Mouse (Mus musculus): ENCODE measurements around the gene Mlc1. TPM values are rescaled to one million over a fixed set of nuclear protein-coding genes. Genes with fewer than 3 reads are reported as not detected.

The Mlc1 gene
- polyA plus RNA-seq, 1 experiment from 2014 or later = 33.5 TPM

GRCm38 (mm10) chr15:88951246-88951645, 27.6 kb downstream of the Mlc1 start:
- Histone ChIP-seq H3K36me3 (ENCODE audit: control insufficient read depth, insufficient read depth) (no peaks in the 10 kb centered on the region), H3K4me1 (replicated peaks; ENCODE audit: control insufficient read depth, insufficient read depth, low read length) (peaks cover 8% of the 10 kb centered on the region), H3K4me3 (replicated peaks; ENCODE audit: low read length) (no peak overlapping the region), H3K9ac (replicated peaks; ENCODE audit: low read depth, low read length) (no peak overlapping the region), H3K27me3 (replicated peaks; ENCODE audit: control insufficient read depth, insufficient read depth, low read length) (no peaks in the 10 kb centered on the region), H3K4me2 (ENCODE audit: low read length) (no peak overlapping the region), H3K27ac (ENCODE audit: low read length) (no peak overlapping the region), H3K9me3 (ENCODE audit: control insufficient read depth, low read length) (no peaks in the 10 kb centered on the region)
- no peak for ATAC-seq
- WGBS = 76% methylated on average over 4 of the region's 4 CpGs

GRCm38 (mm10) chr15:88946851-88947250, 32.0 kb downstream of the Mlc1 start:
- H3K36me3 ChIP-seq (ENCODE audit: control insufficient read depth, insufficient read depth) = no peaks in the 10 kb centered on the region
- H3K4me1 ChIP-seq (replicated peaks; ENCODE audit: control insufficient read depth, insufficient read depth, low read length) = no peaks in the 10 kb centered on the region
- H3K27me3 ChIP-seq (replicated peaks; ENCODE audit: control insufficient read depth, insufficient read depth, low read length) = no peaks in the 10 kb centered on the region
- 61% methylated on average over 6 of the region's 6 CpGs for WGBS
- no peaks in the 10 kb centered on the region for H3K9me3 ChIP-seq (ENCODE audit: control insufficient read depth, low read length)
- H3K9ac ChIP-seq (replicated peaks; ENCODE audit: low read depth, low read length) = no peak overlapping the region
- no peak overlapping the region for H3K4me3 ChIP-seq (replicated peaks; ENCODE audit: low read length)
- no peak overlapping the region for H3K4me2 ChIP-seq (ENCODE audit: low read length)
- no peak for ATAC-seq
- H3K27ac ChIP-seq (ENCODE audit: low read length) = no peak overlapping the region

- WGBS = 68% methylated on average over 5 of the region's 5 CpGs
- H3K4me1 ChIP-seq (replicated peaks; ENCODE audit: control insufficient read depth, insufficient read depth, low read length) = no peaks in the 10 kb centered on the region
- H3K27me3 ChIP-seq (replicated peaks; ENCODE audit: control insufficient read depth, insufficient read depth, low read length) = no peaks in the 10 kb centered on the region
- no peak overlapping the region for H3K27ac ChIP-seq (ENCODE audit: low read length)
- H3K36me3 ChIP-seq (ENCODE audit: control insufficient read depth, insufficient read depth) = no peaks in the 10 kb centered on the region
- H3K4me2 ChIP-seq (ENCODE audit: low read length) = no peak overlapping the region
- ATAC-seq = no peak
- no peaks in the 10 kb centered on the region for H3K9me3 ChIP-seq (ENCODE audit: control insufficient read depth, low read length)
- no peak overlapping the region for H3K4me3 ChIP-seq (replicated peaks; ENCODE audit: low read length)
- no peak overlapping the region for H3K9ac ChIP-seq (replicated peaks; ENCODE audit: low read depth, low read length)
Measured at GRCm38 (mm10) chr15:88943896-88944551, 34.8 kb downstream of the Mlc1 start.

- Histone ChIP-seq H3K27ac (ENCODE audit: low read length) (no peak overlapping the region), H3K4me2 (ENCODE audit: low read length) (no peak overlapping the region), H3K4me3 (replicated peaks; ENCODE audit: low read length) (no peak overlapping the region), H3K9me3 (ENCODE audit: control insufficient read depth, low read length) (no peaks in the 10 kb centered on the region), H3K36me3 (ENCODE audit: control insufficient read depth, insufficient read depth) (no peaks in the 10 kb centered on the region), H3K27me3 (replicated peaks; ENCODE audit: control insufficient read depth, insufficient read depth, low read length) (no peaks in the 10 kb centered on the region), H3K4me1 (replicated peaks; ENCODE audit: control insufficient read depth, insufficient read depth, low read length) (no peaks in the 10 kb centered on the region), H3K9ac (replicated peaks; ENCODE audit: low read depth, low read length) (no peak overlapping the region)
- no peak for ATAC-seq
- 81% methylated on average over 5 of the region's 5 CpGs for WGBS
Measured at GRCm38 (mm10) chr15:88942783-88943182, 36.0 kb downstream of the Mlc1 start.

- no peaks in the 10 kb centered on the region for H3K9me3 ChIP-seq (ENCODE audit: control insufficient read depth, low read length)
- H3K27ac ChIP-seq (ENCODE audit: low read length) = no peak overlapping the region
- H3K36me3 ChIP-seq (ENCODE audit: control insufficient read depth, insufficient read depth) = no peaks in the 10 kb centered on the region
- H3K27me3 ChIP-seq (replicated peaks; ENCODE audit: control insufficient read depth, insufficient read depth, low read length) = no peaks in the 10 kb centered on the region
- no peak overlapping the region for H3K4me3 ChIP-seq (replicated peaks; ENCODE audit: low read length)
- H3K4me2 ChIP-seq (ENCODE audit: low read length) = no peak overlapping the region
- H3K4me1 ChIP-seq (replicated peaks; ENCODE audit: control insufficient read depth, insufficient read depth, low read length) = no peaks in the 10 kb centered on the region
- no peak for ATAC-seq
- no peak overlapping the region for H3K9ac ChIP-seq (replicated peaks; ENCODE audit: low read depth, low read length)
- 82% methylated on average over 2 of the region's 2 CpGs for WGBS
Measured at GRCm38 (mm10) chr15:88937291-88937650, 41.5 kb downstream of the Mlc1 start.

GRCm38 (mm10) chr15:88936619-88937290, 42.1 kb downstream of the Mlc1 start:
- H3K4me1 ChIP-seq (replicated peaks; ENCODE audit: control insufficient read depth, insufficient read depth, low read length) = no peaks in the 10 kb centered on the region
- no peak overlapping the region for H3K4me2 ChIP-seq (ENCODE audit: low read length)
- no peak overlapping the region for H3K4me3 ChIP-seq (replicated peaks; ENCODE audit: low read length)
- H3K9me3 ChIP-seq (ENCODE audit: control insufficient read depth, low read length) = no peaks in the 10 kb centered on the region
- 81% methylated on average over 6 of the region's 6 CpGs for WGBS
- no peak overlapping the region for H3K27ac ChIP-seq (ENCODE audit: low read length)
- H3K27me3 ChIP-seq (replicated peaks; ENCODE audit: control insufficient read depth, insufficient read depth, low read length) = no peaks in the 10 kb centered on the region
- no peak overlapping the region for H3K9ac ChIP-seq (replicated peaks; ENCODE audit: low read depth, low read length)
- no peak for ATAC-seq
- no peaks in the 10 kb centered on the region for H3K36me3 ChIP-seq (ENCODE audit: control insufficient read depth, insufficient read depth)

- Histone ChIP-seq H3K4me2 (ENCODE audit: low read length) (no peak overlapping the region), H3K4me1 (replicated peaks; ENCODE audit: control insufficient read depth, insufficient read depth, low read length) (no peaks in the 10 kb centered on the region), H3K4me3 (replicated peaks; ENCODE audit: low read length) (no peak overlapping the region), H3K9ac (replicated peaks; ENCODE audit: low read depth, low read length) (no peak overlapping the region), H3K9me3 (ENCODE audit: control insufficient read depth, low read length) (no peaks in the 10 kb centered on the region), H3K27me3 (replicated peaks; ENCODE audit: control insufficient read depth, insufficient read depth, low read length) (no peaks in the 10 kb centered on the region), H3K36me3 (ENCODE audit: control insufficient read depth, insufficient read depth) (no peaks in the 10 kb centered on the region), H3K27ac (ENCODE audit: low read length) (no peak overlapping the region)
- no peak; the same call in 1 of the 2 replicates for ATAC-seq
- 57% methylated on average over 7 of the region's 7 CpGs for WGBS
Measured at GRCm38 (mm10) chr15:88934141-88934540, 44.7 kb downstream of the Mlc1 start.

GRCm38 (mm10) chr15:88932667-88933066, 46.1 kb downstream of the Mlc1 start:
- Histone ChIP-seq H3K4me2 (ENCODE audit: low read length) (no peak overlapping the region), H3K4me3 (replicated peaks; ENCODE audit: low read length) (no peak overlapping the region), H3K9me3 (ENCODE audit: control insufficient read depth, low read length) (no peaks in the 10 kb centered on the region), H3K4me1 (replicated peaks; ENCODE audit: control insufficient read depth, insufficient read depth, low read length) (no peaks in the 10 kb centered on the region), H3K27me3 (replicated peaks; ENCODE audit: control insufficient read depth, insufficient read depth, low read length) (no peaks in the 10 kb centered on the region), H3K9ac (replicated peaks; ENCODE audit: low read depth, low read length) (no peak overlapping the region), H3K36me3 (ENCODE audit: control insufficient read depth, insufficient read depth) (no peaks in the 10 kb centered on the region), H3K27ac (ENCODE audit: low read length) (no peak overlapping the region)
- WGBS = 90% methylated on average over 10 of the region's 10 CpGs
- no peak for ATAC-seq

GRCm38 (mm10) chr15:88921992-88922310, 56.9 kb downstream of the Mlc1 start:
- H3K9ac ChIP-seq (replicated peaks; ENCODE audit: low read depth, low read length) = no peak overlapping the region
- 77% methylated on average over 6 of the region's 6 CpGs for WGBS
- no peaks in the 10 kb centered on the region for H3K4me1 ChIP-seq (replicated peaks; ENCODE audit: control insufficient read depth, insufficient read depth, low read length)

More at GRCm38 (mm10) chr15:88921992-88922310, 56.9 kb downstream of the Mlc1 start:
- H3K27me3 ChIP-seq (replicated peaks; ENCODE audit: control insufficient read depth, insufficient read depth, low read length) = no peaks in the 10 kb centered on the region
- H3K27ac ChIP-seq (ENCODE audit: low read length) = no peak overlapping the region
- no peak overlapping the region for H3K4me2 ChIP-seq (ENCODE audit: low read length)
- no peak for ATAC-seq
- H3K36me3 ChIP-seq (ENCODE audit: control insufficient read depth, insufficient read depth) = no peaks in the 10 kb centered on the region
- H3K4me3 ChIP-seq (replicated peaks; ENCODE audit: low read length) = no peak overlapping the region
- H3K9me3 ChIP-seq (ENCODE audit: control insufficient read depth, low read length) = no peaks in the 10 kb centered on the region

Measured in forebrain, embryonic 16.5 days (tissue).